In the genomic region with DNA sequence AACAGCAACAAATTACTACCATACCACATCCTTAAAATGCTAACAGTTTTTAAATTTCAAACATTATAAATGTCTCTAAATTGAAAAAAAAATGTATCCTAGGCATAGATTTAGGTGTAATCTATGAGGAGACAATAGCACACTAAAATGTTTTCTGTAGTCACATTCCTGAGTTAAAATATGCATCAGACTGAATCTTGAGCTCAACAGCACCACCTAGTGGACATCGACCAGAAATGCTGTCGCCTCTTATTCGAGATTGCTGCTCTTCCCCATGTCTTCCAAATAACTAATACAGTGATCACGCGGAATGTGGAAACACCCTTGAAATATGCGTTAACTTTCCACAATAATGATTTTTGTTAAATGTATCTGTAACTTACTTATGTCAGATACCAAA, we compare ENCODE assay signal across 8 mouse cellular contexts. TPM values are rescaled to one million over a fixed set of nuclear protein-coding genes. Genes with fewer than 3 reads are reported as not detected.
A peak's percentile ranks its signal among the peaks of the same experiment; 100 is the strongest.
DNase-seq lines count a peak whose midpoint lies in the region; ATAC-seq and TF ChIP-seq lines count a peak whose summit lies in the region.

No protein-coding gene starts in this region.

- H3K4me2 ChIP-seq in forebrain, postnatal 0 days (ENCODE audit: low read depth): no peak overlapping the region

- H3K9me3 ChIP-seq in forebrain, postnatal 0 days (ENCODE audit: low read length): no peaks in the 10 kb centered on the region

- peak; percentile 55 for DNase-seq in ovary, postnatal 14 days (ENCODE audit: low spot score)
- DNase-seq in ovary, adult 18-20 months (ENCODE audit: low spot score): no peak
- peak; percentile 6 for DNase-seq in Patski (ENCODE audit: low read depth, low spot score)
- DNase-seq in cerebellum, adult 2 months: peak; percentile 27
- DNase-seq in forebrain, postnatal 0 days: peak; percentile 91
- DNase-seq in layer of hippocampus, postnatal 14 days (ENCODE audit: low spot score in 2 of 2): peak; percentile 27 to 72
- peak; percentile 53 for DNase-seq in neural tube, embryonic 10.5 days (ENCODE audit: extremely low spot score, low spot score)
- DNase-seq in urinary bladder, postnatal 10 days (ENCODE audit: low spot score): no peak

- no peak overlapping the region for H3K9ac ChIP-seq in forebrain, postnatal 0 days

- H3K27me3 ChIP-seq in Patski: peaks cover 12% of the 10 kb centered on the region
- no peaks in the 10 kb centered on the region for H3K27me3 ChIP-seq in cerebellum, adult 2 months (ENCODE audit: control insufficient read depth, insufficient read depth, low read length)
- peaks cover 3% of the 10 kb centered on the region; the same call in 1 of the 2 replicates for H3K27me3 ChIP-seq in forebrain, postnatal 0 days (ENCODE audit: insufficient read depth, low read length)

- H3K27ac ChIP-seq in cerebellum, adult 2 months (ENCODE audit: insufficient read depth, low read length): no peak overlapping the region
- no peak overlapping the region for H3K27ac ChIP-seq in forebrain, postnatal 0 days (ENCODE audit: low read depth, low read length)

- no peaks in the 10 kb centered on the region for H3K36me3 ChIP-seq in forebrain, postnatal 0 days (ENCODE audit: insufficient read depth)

- ATAC-seq in Patski: peak; percentile 67
- ATAC-seq in forebrain, postnatal 0 days: peak; percentile 58; the same call in 1 of the 2 replicates

- in situ Hi-C loops in Patski (cut with MboI; ENCODE audit: low pct_unique_long_range_greater_than_20kb): loop anchor here (5.0 to 25.0 kb wide), 5 partner anchors 308 to 831 kb away; a partner anchor contains a TSS

- WGBS in cerebellum, adult 2 months: 12% methylated on average over 6 of the region's 6 CpGs
- 14% methylated on average over 6 of the region's 6 CpGs for WGBS in forebrain, postnatal 0 days

- TF ChIP-seq CTCF in Patski (IDR thresholded peaks at IDR 0.05): peak; percentile 75
- peak; percentile 69 for TF ChIP-seq CTCF in cerebellum, adult 2 months (IDR thresholded peaks at IDR 0.05; ENCODE audit: borderline replicate concordance, insufficient read depth, low read depth, low read length)
- TF ChIP-seq CTCF in forebrain, postnatal 0 days (IDR thresholded peaks at IDR 0.05; ENCODE audit: low read depth): peak; percentile 91

- H3K4me1 ChIP-seq in cerebellum, adult 2 months (ENCODE audit: control insufficient read depth, insufficient read depth, low read length): no peaks in the 10 kb centered on the region
- no peaks in the 10 kb centered on the region for H3K4me1 ChIP-seq in forebrain, postnatal 0 days (ENCODE audit: insufficient read depth)

- CTCF ChIA-PET in Patski (lab: Charles Lee): interaction anchor here (0.7 to 2.1 kb wide), 14 partner anchors 9 to 829 kb away, joined by 3 to 10 read pairs (median 3); no protein-coding TSS in a partner anchor

- TF ChIP-seq POLR2A in cerebellum, adult 2 months (IDR thresholded peaks at IDR 0.05; ENCODE audit: borderline replicate concordance, insufficient read depth, low read length): no peak

- POLR2A ChIA-PET in Patski (lab: Charles Lee): no interaction called here

- H3K4me3 ChIP-seq in cerebellum, adult 2 months (replicated peaks; ENCODE audit: insufficient read depth, low read depth, low read length): no peak overlapping the region
- no peak overlapping the region for H3K4me3 ChIP-seq in forebrain, postnatal 0 days (ENCODE audit: low read depth, low read length)

RNA-seq across cellular contexts. Expression of a gene that starts 36.3 kb away (rescaled TPM):
- polyA plus RNA-seq in Patski (2021): 29.5 TPM
- 1.1 and 1.6 TPM in 2 replicates for polyA plus RNA-seq in cerebellum, adult 2 months (2012; rRNA removed)
- 1.8 and 2.2 TPM in 2 replicates for total RNA-seq in forebrain, postnatal 0 days (2014; rRNA removed)
- polyA plus RNA-seq in forebrain, postnatal 0 days (2015; fragmentation: Nextera tagmentation; extraction: Ambion mirVana): 8.4 and 10.2 TPM in 2 replicates
- 1 to 10 TPM in 1 of 2 experiments, under 1 TPM in 1; 0.52 to 2.1 TPM for total RNA-seq in layer of hippocampus, postnatal 14 days (2021)

RNA-seq across cellular contexts. Expression of a gene that starts 36.7 kb away (rescaled TPM):
- polyA plus RNA-seq in Patski (2021): 368 TPM
- polyA plus RNA-seq in cerebellum, adult 2 months (2012; rRNA removed): 29.8 and 31.3 TPM in 2 replicates
- total RNA-seq in forebrain, postnatal 0 days (2014; rRNA removed): 39.4 and 48.5 TPM in 2 replicates
- 29.9 and 39.3 TPM in 2 replicates for polyA plus RNA-seq in forebrain, postnatal 0 days (2015; fragmentation: Nextera tagmentation; extraction: Ambion mirVana)
- total RNA-seq in layer of hippocampus, postnatal 14 days (2021): 10 to 100 TPM; 34.4 to 36.0 TPM

Comparison
In these comparisons a context has a peak if more than half of its experiments do, and no peak if none do; other contexts are left out.
1. DNase-seq: peak in ovary, postnatal 14 days (single experiment), Patski (single experiment), cerebellum, adult 2 months (2 of 2), forebrain, postnatal 0 days (single experiment), layer of hippocampus, postnatal 14 days (2 of 2) and neural tube, embryonic 10.5 days (single experiment); none in ovary, adult 18-20 months (single experiment) and urinary bladder, postnatal 10 days (single experiment).
2. Peak in every context shown above with its lines, with median percentiles within 50 percentile points of each other: CTCF ChIP-seq.